Mouse (Mus musculus) liver, embryonic 14.5 days (tissue): Measurements from ENCODE around the gene Arpp21. TPM values are rescaled to one million over a fixed set of nuclear protein-coding genes. Genes with fewer than 3 reads are reported as not detected.

Experiments
- ATAC-seq: fragments of 200-750 bp; cut with Nextera tagmentation; 2 replicates; pipeline ENCODE4 v1.8.0; 2017; ENCODE audit warnings: moderate number of reproducible peaks, mild to moderate bottlenecking, moderate library complexity; ENCODE audit not compliant: insufficient read depth
- DNase-seq, 3 experiments: peaks; one replicate each; pipeline ENCODE4 v3.0.0-alpha.2; 2012 to 2013; ENCODE audit warnings: low read depth in 3 of 3, low spot score in 3 of 3
- H3K27ac ChIP-seq: fragments of 300-500 bp; sonication (generic); 2 replicates; pipeline ENCODE4 v1.5.1; 2014; ENCODE audit warnings: moderate library complexity, mild to moderate bottlenecking, control low read depth, inconsistent platforms
- H3K27me3 ChIP-seq: fragments of 300-500 bp; sonication (generic); 2 replicates; pipeline ENCODE4 v1.6.1; 2014; ENCODE audit warnings: mild to moderate bottlenecking, low read length, moderate library complexity; ENCODE audit not compliant: control insufficient read depth, insufficient read depth
- H3K36me3 ChIP-seq: fragments of 300-500 bp; sonication (generic); replicated peaks from 2 replicates; pipeline ENCODE4 v1.6.1; 2014; ENCODE audit warnings: low read depth; ENCODE audit not compliant: control insufficient read depth, insufficient read depth
- H3K4me1 ChIP-seq, 2 experiments: fragments of 200-500 bp in 1 of 2; fragments of 300-500 bp in 1 of 2; sonication (generic) in 1 of 2; replicated peaks; 2 replicates each; pipeline ENCODE4 v1.6.1; 2012 to 2014; ENCODE audit warnings: antibody characterized with exemption in 1 of 2, inconsistent platforms in 1 of 2, low read length in 1 of 2; ENCODE audit not compliant: control insufficient read depth in 2 of 2, insufficient read depth in 2 of 2
- H3K4me2 ChIP-seq: fragments of 300-500 bp; sonication (generic); 2 replicates; pipeline ENCODE4 v1.6.1; 2014; ENCODE audit warnings: low read depth, mild to moderate bottlenecking, control low read depth, moderate library complexity
- H3K4me3 ChIP-seq, 2 experiments: fragments of 200-500 bp in 1 of 2; fragments of 300-500 bp in 1 of 2; sonication (generic) in 1 of 2; 2 replicates each; pipeline ENCODE4 v1.5.1; 2012 to 2014; ENCODE audit warnings: low read depth in 2 of 2, low read length in 2 of 2, mild to moderate bottlenecking in 2 of 2, control low read depth in 1 of 2, inconsistent platforms in 1 of 2, moderate library complexity in 1 of 2; ENCODE audit not compliant: insufficient read depth in 1 of 2
- H3K9ac ChIP-seq: fragments of 300-500 bp; sonication (generic); replicated peaks from 2 replicates; pipeline ENCODE4 v1.6.1; 2014; ENCODE audit warnings: mild to moderate bottlenecking, control low read depth, moderate library complexity
- H3K9me3 ChIP-seq: fragments of 300-500 bp; sonication (generic); 2 replicates; pipeline ENCODE4 v1.6.1; 2016; ENCODE audit warnings: low read length, mixed read lengths; ENCODE audit not compliant: control insufficient read depth
- CTCF ChIP-seq: IDR thresholded peaks from 2 replicates; pipeline ENCODE4 v1.5.1; 2016; ENCODE audit warnings: antibody characterized with exemption, low read depth, control low read depth
- EP300 ChIP-seq: IDR thresholded peaks from 2 replicates; pipeline ENCODE4 v1.6.1; 2016; ENCODE audit warnings: antibody characterized with exemption, low read depth
- WGBS: fragments of 180-500 bp; shearing (Covaris S2); extraction: QIAGEN DNeasy Blood & Tissue Kit; methylation state at CpG from one replicate; pipeline ENCODE4 v1.1.7; 2014; ENCODE audit not compliant: insufficient replicate concordance; 5-methylcytosine and 5-hydroxymethylcytosine counted together
- polyA plus RNA-seq, 2 experiments: library from polyadenylated mRNA; depleted of rRNA in 1 of 2; stranded (reverse) in 1 of 2; unstranded in 1 of 2; fragments of >200 nt; fragmentation: Nextera tagmentation in 1 of 2; extraction: Ambion mirVana in 1 of 2; gene quantifications; 2 replicates each; pipeline versions ENCODE4 v1.2.1 to v1.2.3; 2012 to 2014

Arpp21 gene
- polyA plus RNA-seq, 2 experiments, result 0.36 to 0.42 TPM

- Histone ChIP-seq H3K36me3 (no peaks in the 10 kb centered on the region), H3K27me3 (no peaks in the 10 kb centered on the region), H3K27ac (no peak overlapping the region), H3K4me1 (no peaks in the 10 kb centered on the region), H3K9ac (no peak overlapping the region), H3K9me3 (no peaks in the 10 kb centered on the region), H3K4me3 (no peak overlapping the region), H3K4me2 (no peak overlapping the region)
- TF ChIP-seq EP300, result no peak
- no peak for TF ChIP-seq CTCF
- ATAC-seq (no peak), DNase-seq (no peak)
- 69% methylated on average over 5 of the region's 5 CpGs for WGBS
Observed at GRCm38 (mm10) chr9:112068250-112068649, 167.5 kb downstream of the Arpp21 start.

- Histone ChIP-seq H3K4me2 (no peak overlapping the region), H3K9me3 (no peaks in the 10 kb centered on the region), H3K9ac (no peak overlapping the region), H3K27me3 (no peaks in the 10 kb centered on the region), H3K4me1 (no peaks in the 10 kb centered on the region), H3K27ac (no peak overlapping the region), H3K4me3 (no peak overlapping the region), H3K36me3 (no peaks in the 10 kb centered on the region)
- 59% methylated on average over 6 of the region's 6 CpGs for WGBS
- no peak for ATAC-seq
- no peak for DNase-seq
- TF ChIP-seq CTCF, result no peak
- no peak for TF ChIP-seq EP300
Observed at GRCm38 (mm10) chr9:112060696-112061425, 174.9 kb downstream of the Arpp21 start.

GRCm38 (mm10) chr9:112054807-112055381, 180.8 kb downstream of the Arpp21 start:
- Histone ChIP-seq H3K36me3 (no peaks in the 10 kb centered on the region), H3K4me3 (no peak overlapping the region), H3K27ac (no peak overlapping the region), H3K4me1 (no peaks in the 10 kb centered on the region), H3K4me2 (no peak overlapping the region), H3K9me3 (no peaks in the 10 kb centered on the region), H3K9ac (no peak overlapping the region), H3K27me3 (no peaks in the 10 kb centered on the region)
- ATAC-seq (no peak), DNase-seq (no peak)
- no peak for TF ChIP-seq EP300
- TF ChIP-seq CTCF, result no peak
- whole genome bisulfite sequencing, result 58% methylated on average over 6 of the region's 6 CpGs

- no peak overlapping the region for H3K27ac ChIP-seq
- no peak for TF ChIP-seq EP300
- TF ChIP-seq CTCF, result no peak
- no peak overlapping the region for H3K4me3 ChIP-seq
- no peaks in the 10 kb centered on the region for H3K27me3 ChIP-seq
- ATAC-seq (no peak), DNase-seq (no peak)
- no peaks in the 10 kb centered on the region for H3K4me1 ChIP-seq
- no peak overlapping the region for H3K9ac ChIP-seq
- no peaks in the 10 kb centered on the region for H3K36me3 ChIP-seq
- H3K4me2 ChIP-seq, result no peak overlapping the region
- WGBS, result 69% methylated on average over 9 of the region's 9 CpGs
- H3K9me3 ChIP-seq, result no peaks in the 10 kb centered on the region
Observed at GRCm38 (mm10) chr9:112047903-112048467, 187.8 kb downstream of the Arpp21 start.

GRCm38 (mm10) chr9:112040566-112040965, 195.2 kb downstream of the Arpp21 start:
- H3K9me3 ChIP-seq, result no peaks in the 10 kb centered on the region
- no peak overlapping the region for H3K27ac ChIP-seq
- H3K27me3 ChIP-seq, result no peaks in the 10 kb centered on the region
- H3K4me3 ChIP-seq, result no peak overlapping the region
- no peaks in the 10 kb centered on the region for H3K4me1 ChIP-seq
- no peak overlapping the region for H3K9ac ChIP-seq
- H3K4me2 ChIP-seq, result no peak overlapping the region
- ATAC-seq, result no peak
- no peak for DNase-seq
- no peak for TF ChIP-seq EP300
- TF ChIP-seq CTCF, result no peak
- no peaks in the 10 kb centered on the region for H3K36me3 ChIP-seq
- 37% methylated on average over 1 of the region's 1 CpGs for WGBS
